Mouse (Mus musculus) myocyte (in vitro differentiated cells): ENCODE results near the gene Gm17324.

Experiments used
- CEBPB ChIP-seq: IDR thresholded peaks from 2 replicates; pipeline ENCODE4 v1.6.1; 2011; ENCODE audit warnings: mild to moderate bottlenecking, moderate library complexity; ENCODE audit not compliant: poor library complexity, insufficient read depth, severe bottlenecking
- E2F4 ChIP-seq: IDR thresholded peaks from one replicate; pipeline ENCODE4 v1.6.1; 2011; ENCODE audit warnings: mild to moderate bottlenecking, control low read depth, moderate library complexity; ENCODE audit not compliant: insufficient read depth
- MAX ChIP-seq: IDR thresholded peaks from one replicate; pipeline ENCODE4 v1.6.1; 2011; ENCODE audit warnings: low read depth, mild to moderate bottlenecking, control low read depth
- MYOD1 ChIP-seq, 3 experiments: IDR thresholded peaks; one replicate each; pipeline ENCODE4 v1.6.1; 2011; ENCODE audit warnings: control low read depth in 2 of 3, low read depth in 2 of 3, mild to moderate bottlenecking in 2 of 3, moderate library complexity in 1 of 3; ENCODE audit not compliant: insufficient read length in 2 of 3, control insufficient read depth in 1 of 3
- POLR2A ChIP-seq: IDR thresholded peaks from one replicate; pipeline ENCODE4 v1.6.1; 2011; ENCODE audit warnings: low read depth, mild to moderate bottlenecking, control low read depth, moderate library complexity; ENCODE audit not compliant: insufficient read length
- POLR2AphosphoS2 ChIP-seq: IDR thresholded peaks from one replicate; pipeline ENCODE4 v1.6.1; 2011; ENCODE audit warnings: low read depth, control low read depth; ENCODE audit not compliant: insufficient read length
- TCF12 ChIP-seq: IDR thresholded peaks from one replicate; pipeline ENCODE4 v1.6.1; 2011; ENCODE audit warnings: mild to moderate bottlenecking, control low read depth; ENCODE audit not compliant: poor library complexity, insufficient read depth, severe bottlenecking
- USF1 ChIP-seq: IDR thresholded peaks from one replicate; pipeline ENCODE4 v1.6.1; 2011; ENCODE audit warnings: low read depth, mild to moderate bottlenecking, control low read depth, moderate library complexity

GRCm38 (mm10) chr9:78473588-78473987, 25.0 kb upstream of the Gm17324 start:
- TF ChIP-seq CEBPB = no peak
- TF ChIP-seq POLR2A = no peak
- no peak for TF ChIP-seq MAX
- TF ChIP-seq TCF12 = no peak
- TF ChIP-seq USF1 = no peak
- TF ChIP-seq MYOD1 (IDR thresholded peaks at IDR 0.05; ENCODE audit: control insufficient read depth in 1 of 3, insufficient read length in 2 of 3, low read depth in 2 of 3) = no peak
- TF ChIP-seq E2F4 = no peak
- TF ChIP-seq POLR2AphosphoS2 = peak; percentile 50
